Mouse (Mus musculus) C2C12 (cell line): ENCODE data around the gene Gstz1. TPM values are rescaled to one million over a fixed set of nuclear protein-coding genes. Genes with fewer than 3 reads are reported as not detected.
"Not testable (repeated sequence)": the region's sequence is repeated elsewhere in the genome, so short reads cannot be mapped to it uniquely, and the experiment has no call there.

Source experiments
- H3K27me3 ChIP-seq: one replicate; pipeline ENCODE4 v1.6.1; 2011; ENCODE audit not compliant: control insufficient read depth, insufficient read depth, insufficient read length
- H3K36me3 ChIP-seq: one replicate; pipeline ENCODE4 v1.6.1; 2011; ENCODE audit not compliant: control insufficient read depth, insufficient read depth
- H3K4me3 ChIP-seq: one replicate; pipeline ENCODE4 v1.5.1; 2011; ENCODE audit warnings: mild to moderate bottlenecking, control low read depth; ENCODE audit not compliant: poor library complexity, insufficient read depth, severe bottlenecking
- H3K79me2 ChIP-seq: one replicate; pipeline ENCODE4 v1.6.1; 2011; ENCODE audit not compliant: control insufficient read depth, insufficient read depth
- H3K79me3 ChIP-seq: one replicate; pipeline ENCODE4 v1.6.1; 2011; ENCODE audit warnings: low read depth, control low read depth
- H3ac ChIP-seq: one replicate; pipeline ENCODE3; 2011; ENCODE audit warnings: low read depth; ENCODE audit not compliant: control insufficient read depth, insufficient read length
- CEBPB ChIP-seq: IDR thresholded peaks from one replicate; pipeline ENCODE4 v1.6.1; 2011; ENCODE audit warnings: low read depth, mild to moderate bottlenecking, control low read depth, moderate library complexity
- CTCF ChIP-seq: IDR thresholded peaks from one replicate; pipeline ENCODE4 v1.5.1; 2011; ENCODE audit not compliant: control insufficient read depth, insufficient read depth, insufficient read length
- FOSL1 ChIP-seq: IDR thresholded peaks from one replicate; pipeline ENCODE4 v1.8.0; 2011; ENCODE audit warnings: mild to moderate bottlenecking, low read length; ENCODE audit not compliant: poor library complexity, insufficient read depth, severe bottlenecking
- MAX ChIP-seq: IDR thresholded peaks from one replicate; pipeline ENCODE4 v1.6.1; 2011; ENCODE audit warnings: mild to moderate bottlenecking, control low read depth
- MYOD1 ChIP-seq: IDR thresholded peaks from one replicate; pipeline ENCODE4 v1.6.1; 2011; ENCODE audit warnings: low read depth; ENCODE audit not compliant: control insufficient read depth, insufficient read length
- MYOG ChIP-seq: IDR thresholded peaks from one replicate; pipeline ENCODE4 v1.6.1; 2011; ENCODE audit not compliant: control insufficient read depth, insufficient read length; ENCODE audit errors: extremely low read depth
- USF1 ChIP-seq: IDR thresholded peaks from one replicate; pipeline ENCODE4 v1.6.1; 2011; ENCODE audit warnings: low read depth, mild to moderate bottlenecking, control low read depth, moderate library complexity
- polyA plus RNA-seq: library from polyadenylated mRNA; unstranded; fragments of >200 nt; fragmentation: generic; extraction: Trizol; gene quantifications from one replicate; pipeline ENCODE4 v1.2.1, GENCODE M21; 2012; ENCODE audit warnings: missing spikeins

Gstz1 gene
- polyA plus RNA-seq, 1 experiment: 28.4 TPM

- no peak for TF ChIP-seq FOSL1
- TF ChIP-seq MAX: peak; percentile 30
- no peak for TF ChIP-seq MYOD1
- Histone ChIP-seq H3K4me3 (peak within 1 kb of the TSS; percentile 99), H3ac (peak within 1 kb of the TSS; percentile 85), H3K27me3 (no peaks in the 10 kb centered on the region), H3K36me3 (no peaks in the 10 kb centered on the region), H3K79me3 (peaks cover 15% of the 10 kb centered on the region), H3K79me2 (peaks cover 34% of the 10 kb centered on the region)
Observed at GRCm38 (mm10) chr12:87147395-87148089, 577 bp downstream of the Gstz1 start, which contains the start of gene Pomt2. Gene Pomt2 (minus strand): TSS chr12:87147968.

GRCm38 (mm10) chr12:87148136-87148535 lies 1.2 kb downstream of the Gstz1 start:
- peak overlapping the region; percentile 99 for H3K4me3 ChIP-seq
- peaks cover 15% of the 10 kb centered on the region for H3K79me3 ChIP-seq
- TF ChIP-seq CEBPB (no peak), MAX (peak; percentile 1)
- no peaks in the 10 kb centered on the region for H3K36me3 ChIP-seq
- peak overlapping the region; percentile 85 for H3ac ChIP-seq
- no peaks in the 10 kb centered on the region for H3K27me3 ChIP-seq
- H3K79me2 ChIP-seq: peaks cover 34% of the 10 kb centered on the region

- TF ChIP-seq MYOG (no peak), CTCF (no peak), MAX (no peak), MYOD1 (no peak), USF1 (no peak), FOSL1 (no peak), CEBPB (no peak)
- no peak overlapping the region for H3ac ChIP-seq
- peaks cover 12% of the 10 kb centered on the region for H3K79me3 ChIP-seq
- no peaks in the 10 kb centered on the region for H3K36me3 ChIP-seq
- no peaks in the 10 kb centered on the region for H3K27me3 ChIP-seq
- no peak overlapping the region for H3K4me3 ChIP-seq
- H3K79me2 ChIP-seq: peaks cover 31% of the 10 kb centered on the region
Observed at GRCm38 (mm10) chr12:87149471-87149870, 2.5 kb downstream of the Gstz1 start.

- not testable (repeated sequence) for H3K36me3 ChIP-seq, H3ac ChIP-seq, H3K4me3 ChIP-seq, H3K79me3 ChIP-seq, H3K27me3 ChIP-seq, H3K79me2 ChIP-seq
Observed at GRCm38 (mm10) chr12:87154448-87154847, 7.5 kb downstream of the Gstz1 start.

- no peaks in the 10 kb centered on the region for H3K27me3 ChIP-seq
- no peak overlapping the region for H3K4me3 ChIP-seq
- TF ChIP-seq FOSL1 (no peak), MYOD1 (no peak), MAX (no peak), USF1 (no peak), MYOG (no peak), CEBPB (no peak), CTCF (no peak)
- H3K79me3 ChIP-seq: no peaks in the 10 kb centered on the region
- H3K36me3 ChIP-seq: no peaks in the 10 kb centered on the region
- H3K79me2 ChIP-seq: no peaks in the 10 kb centered on the region
- no peak overlapping the region for H3ac ChIP-seq
Observed at GRCm38 (mm10) chr12:87157361-87157760, 10.4 kb downstream of the Gstz1 start.

GRCm38 (mm10) chr12:87158099-87158498 lies 11.1 kb downstream of the Gstz1 start:
- H3K4me3 ChIP-seq: no peak overlapping the region
- TF ChIP-seq USF1 (no peak), MAX (no peak), CEBPB (no peak), MYOD1 (no peak)
- H3K79me3 ChIP-seq: no peaks in the 10 kb centered on the region
- no peaks in the 10 kb centered on the region for H3K36me3 ChIP-seq
- H3ac ChIP-seq: no peak overlapping the region
- no peaks in the 10 kb centered on the region for H3K27me3 ChIP-seq
- no peaks in the 10 kb centered on the region for H3K79me2 ChIP-seq

GRCm38 (mm10) chr12:87160310-87160709 lies 13.3 kb downstream of the Gstz1 start:
- Histone ChIP-seq H3K79me2 (no peaks in the 10 kb centered on the region), H3K27me3 (no peaks in the 10 kb centered on the region), H3ac (no peak overlapping the region), H3K36me3 (no peaks in the 10 kb centered on the region), H3K4me3 (no peak overlapping the region), H3K79me3 (no peaks in the 10 kb centered on the region)
- TF ChIP-seq MAX: no peak
- TF ChIP-seq MYOD1: no peak
- TF ChIP-seq MYOG: no peak
- TF ChIP-seq CTCF: no peak
- no peak for TF ChIP-seq USF1
- no peak for TF ChIP-seq CEBPB
- no peak for TF ChIP-seq FOSL1
